Mouse (Mus musculus): ENCODE results near the gene Cul9. TPM values are rescaled to one million over a fixed set of nuclear protein-coding genes. Genes with fewer than 3 reads are reported as not detected.

The Cul9 gene
- total RNA-seq, 2 experiments from 2014 or later: 58.8 to 76.6 TPM

GRCm38 (mm10) chr17:46554646-46554976, 8.4 kb upstream of the Cul9 start:
- intact Hi-C loops (cut with DNase I): loop anchor here (5.0 kb wide), 1 partner anchor 83 kb away; no protein-coding TSS in a partner anchor
- DNase-seq (ENCODE audit: low spot score in 2 of 2): no peak

- DNase-seq (ENCODE audit: low spot score in 2 of 2): no peak
- intact Hi-C loops (cut with DNase I): loop anchor here (5.0 kb wide), 1 partner anchor 83 kb away; no protein-coding TSS in a partner anchor
Measured at GRCm38 (mm10) chr17:46553926-46554325, 7.7 kb upstream of the Cul9 start.

- intact Hi-C loops (cut with DNase I): loop anchor here (5.0 kb wide), 1 partner anchor 84 kb away; no protein-coding TSS in a partner anchor
- peak in 1 of 2 experiments; percentile 15 for DNase-seq (ENCODE audit: low spot score in 2 of 2)
Measured at GRCm38 (mm10) chr17:46553469-46553868, 7.3 kb upstream of the Cul9 start.

- DNase-seq (ENCODE audit: low spot score in 2 of 2): peak; percentile 91 to 93
- intact Hi-C loops (cut with DNase I): loop anchor here (5.0 kb wide), 1 partner anchor 84 kb away; no protein-coding TSS in a partner anchor
Measured at GRCm38 (mm10) chr17:46552841-46553423, 6.7 kb upstream of the Cul9 start.

GRCm38 (mm10) chr17:46552151-46552550, 6.0 kb upstream of the Cul9 start:
- intact Hi-C loops (cut with DNase I): loop anchor here (5.0 kb wide), 1 partner anchor 85 kb away; no protein-coding TSS in a partner anchor
- DNase-seq (ENCODE audit: low spot score in 2 of 2): no peak

- no peak for DNase-seq (ENCODE audit: low spot score in 2 of 2)
- intact Hi-C loops (cut with DNase I): loop anchor here (5.0 kb wide), 1 partner anchor 86 kb away; no protein-coding TSS in a partner anchor
Measured at GRCm38 (mm10) chr17:46551369-46551768, 5.2 kb upstream of the Cul9 start.

- intact Hi-C loops (cut with DNase I): loop anchor here (5.0 kb wide), 1 partner anchor 86 kb away; no protein-coding TSS in a partner anchor
- no peak for DNase-seq (ENCODE audit: low spot score in 2 of 2)
Measured at GRCm38 (mm10) chr17:46550904-46551303, 4.7 kb upstream of the Cul9 start.

GRCm38 (mm10) chr17:46549642-46550041, 3.5 kb upstream of the Cul9 start:
- DNase-seq (ENCODE audit: low spot score in 2 of 2): no peak

GRCm38 (mm10) chr17:46549193-46549592, 3.0 kb upstream of the Cul9 start:
- intact Hi-C loops (cut with DNase I): no loop called here
- DNase-seq (ENCODE audit: low spot score in 2 of 2): peak in 1 of 2 experiments; percentile 34

More at GRCm38 (mm10) chr17:46549642-46550041, 3.5 kb upstream of the Cul9 start:
- intact Hi-C loops (cut with DNase I): loop anchor here (5.0 kb wide), 1 partner anchor 88 kb away; no protein-coding TSS in a partner anchor

- intact Hi-C loops (cut with DNase I): no loop called here
- DNase-seq (ENCODE audit: low spot score in 2 of 2): no peak
Measured at GRCm38 (mm10) chr17:46548741-46549140, 2.6 kb upstream of the Cul9 start.

- intact Hi-C loops (cut with DNase I): no loop called here
Measured at GRCm38 (mm10) chr17:46547923-46548322, 1.7 kb upstream of the Cul9 start.

GRCm38 (mm10) chr17:46546995-46547394, 807 bp upstream of the Cul9 start:
- no peak for DNase-seq (ENCODE audit: low spot score in 2 of 2)
- intact Hi-C loops (cut with DNase I): no loop called here

More at GRCm38 (mm10) chr17:46547923-46548322, 1.7 kb upstream of the Cul9 start:
- DNase-seq (ENCODE audit: low spot score in 2 of 2): no peak

- no peak for DNase-seq (ENCODE audit: low spot score in 2 of 2)
- intact Hi-C loops (cut with DNase I): no loop called here
Measured at GRCm38 (mm10) chr17:46546591-46546990, 403 bp upstream of the Cul9 start.

- intact Hi-C loops (cut with DNase I): no loop called here
- peak; percentile 22 to 36 for DNase-seq (ENCODE audit: low spot score in 2 of 2)
Measured at GRCm38 (mm10) chr17:46543661-46544060, 2.5 kb downstream of the Cul9 start.

- intact Hi-C loops (cut with DNase I): no loop called here
- DNase-seq (ENCODE audit: low spot score in 2 of 2): peak; percentile 46 to 62
Measured at GRCm38 (mm10) chr17:46525579-46526307, 20.4 kb downstream of the Cul9 start.

- no peak for DNase-seq (ENCODE audit: low spot score in 2 of 2)
- intact Hi-C loops (cut with DNase I): no loop called here
Measured at GRCm38 (mm10) chr17:46525065-46525464, 21.1 kb downstream of the Cul9 start.

- intact Hi-C loops (cut with DNase I): no loop called here
Measured at GRCm38 (mm10) chr17:46521963-46522668, 24.1 kb downstream of the Cul9 start.

GRCm38 (mm10) chr17:46521174-46521573, 25.0 kb downstream of the Cul9 start:
- DNase-seq (ENCODE audit: low spot score in 2 of 2): no peak
- intact Hi-C loops (cut with DNase I): no loop called here

More at GRCm38 (mm10) chr17:46521963-46522668, 24.1 kb downstream of the Cul9 start:
- DNase-seq (ENCODE audit: low spot score in 2 of 2): no peak

- intact Hi-C loops (cut with DNase I): no loop called here
- no peak for DNase-seq (ENCODE audit: low spot score in 2 of 2)
Measured at GRCm38 (mm10) chr17:46520385-46520979, 25.7 kb downstream of the Cul9 start.

- intact Hi-C loops (cut with DNase I): no loop called here
- DNase-seq (ENCODE audit: low spot score in 2 of 2): no peak
Measured at GRCm38 (mm10) chr17:46519971-46520370, 26.2 kb downstream of the Cul9 start.

Measured in left cerebral cortex, postnatal 36 days (tissue).